Mouse (Mus musculus) CD4-positive helper T cell, adult 2 months (primary cell): ENCODE results near the gene Bptf.
"Not testable (repeated sequence)": the region's sequence is repeated elsewhere in the genome, so short reads cannot be mapped to it uniquely, and the experiment has no call there.

Experiments
- DNase-seq: peaks from one replicate; pipeline ENCODE4 v3.0.0-alpha.2; 2012; ENCODE audit warnings: low read depth, missing footprints, low spot score

Gene Bptf

DNA sequence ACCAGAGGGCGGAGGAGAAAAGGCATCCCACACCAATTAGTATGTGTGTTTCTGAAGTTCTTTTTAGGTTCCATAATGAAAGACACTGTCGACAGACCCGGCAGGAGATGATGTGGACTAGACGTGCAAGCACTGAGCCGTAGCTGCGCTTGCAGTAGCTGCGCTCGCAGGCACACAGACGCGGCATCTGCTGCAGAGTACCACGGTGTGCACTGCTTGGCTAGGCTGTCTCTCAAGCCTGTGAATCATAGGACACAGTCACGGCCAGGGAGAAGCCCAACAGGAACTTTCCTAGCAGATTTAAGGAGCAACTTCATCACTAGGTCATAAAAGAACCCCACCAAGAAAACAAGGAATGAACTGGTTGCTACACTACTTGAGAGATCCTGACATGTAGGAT lies 14.1 kb downstream of the Bptf start:
- no peak for DNase-seq

DNA sequence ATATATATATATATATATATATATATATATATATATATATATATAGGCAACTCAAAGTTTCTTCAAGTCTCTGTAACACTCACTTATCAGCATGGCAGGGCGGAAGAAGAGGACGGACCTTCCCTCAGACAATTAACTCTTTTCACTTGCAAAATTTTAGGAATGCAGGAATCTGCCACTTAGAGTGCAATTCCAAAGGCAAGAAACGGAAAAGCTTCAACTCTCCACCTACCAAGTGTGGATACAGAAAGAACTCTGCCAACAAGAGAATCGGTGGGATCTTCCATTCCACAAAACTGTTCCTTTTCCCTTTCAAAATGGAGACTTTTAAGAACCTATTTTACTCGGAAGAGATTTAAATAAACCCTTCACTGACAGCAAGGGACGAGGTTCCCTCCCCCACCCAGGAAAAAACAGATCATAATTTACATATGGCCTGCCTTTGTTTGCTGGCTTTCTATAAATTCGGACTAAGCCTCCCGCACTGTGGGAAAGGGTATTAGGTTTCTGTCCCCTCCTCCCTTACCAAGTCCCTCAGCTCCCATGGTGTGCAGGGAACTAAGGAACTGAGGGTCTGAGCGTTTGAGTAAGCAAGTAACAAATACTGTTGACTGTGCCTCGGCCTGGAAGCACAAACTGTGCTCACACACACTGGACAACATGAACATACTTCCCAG lies 17.9 kb downstream of the Bptf start:
- DNase-seq: no peak

DNA sequence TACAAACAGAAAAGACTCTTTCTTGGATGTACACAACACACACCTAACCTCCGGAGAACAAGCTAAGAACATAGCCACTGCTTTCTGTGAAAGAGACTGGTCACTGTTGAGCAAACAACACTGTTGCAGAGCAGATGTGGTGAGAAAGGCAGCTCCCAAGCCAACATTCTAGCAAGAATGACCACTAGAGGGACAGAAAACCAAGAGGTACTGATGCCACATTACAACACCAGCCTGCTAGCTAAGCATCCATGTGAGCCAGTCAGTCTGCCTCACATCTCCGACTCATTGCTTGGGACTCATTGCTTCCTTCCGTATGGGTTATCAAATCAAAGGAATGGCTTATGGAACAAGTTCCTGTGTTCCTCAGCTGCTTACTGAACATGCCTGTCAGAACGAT lies 18.8 kb downstream of the Bptf start:
- DNase-seq: peak; percentile 29

DNA sequence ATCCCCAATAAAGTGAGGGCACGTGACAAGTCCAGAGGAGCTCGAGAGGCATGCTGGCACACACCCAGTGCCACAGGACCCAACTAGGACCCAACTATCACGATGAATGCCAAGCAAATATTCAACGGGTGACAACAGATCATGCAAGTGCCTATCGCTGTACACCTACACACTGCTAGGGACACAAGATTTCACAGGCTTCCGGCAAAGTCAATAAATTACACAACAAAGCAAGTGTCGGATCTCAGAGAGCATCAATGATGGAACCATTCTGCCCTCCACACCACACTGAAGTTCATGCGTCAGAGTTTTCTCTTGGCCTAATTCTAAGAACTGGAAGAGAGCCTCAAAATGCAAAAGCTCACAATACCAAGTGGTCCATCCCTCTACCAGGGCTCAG lies 22.3 kb downstream of the Bptf start:
- no peak for DNase-seq

DNA sequence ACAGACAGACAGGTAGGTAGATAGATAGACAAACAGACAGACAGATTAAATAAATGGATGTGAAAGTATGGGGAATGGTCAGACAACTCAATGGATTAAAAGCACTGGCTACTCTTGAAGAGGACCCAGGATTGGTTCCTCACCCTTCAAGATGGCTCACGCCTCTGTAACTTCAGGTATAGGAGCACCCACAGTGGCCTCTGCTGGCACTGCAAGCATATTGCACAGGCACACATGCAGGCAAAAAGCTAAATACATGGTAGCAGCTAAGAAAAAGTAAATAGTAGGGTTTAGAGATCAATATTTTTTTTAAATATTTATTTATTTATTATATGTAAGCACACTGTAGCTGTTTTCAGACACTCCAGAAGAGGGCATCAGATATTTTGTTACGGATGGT lies 23.0 kb downstream of the Bptf start:
- DNase-seq: peak; percentile 48

DNA sequence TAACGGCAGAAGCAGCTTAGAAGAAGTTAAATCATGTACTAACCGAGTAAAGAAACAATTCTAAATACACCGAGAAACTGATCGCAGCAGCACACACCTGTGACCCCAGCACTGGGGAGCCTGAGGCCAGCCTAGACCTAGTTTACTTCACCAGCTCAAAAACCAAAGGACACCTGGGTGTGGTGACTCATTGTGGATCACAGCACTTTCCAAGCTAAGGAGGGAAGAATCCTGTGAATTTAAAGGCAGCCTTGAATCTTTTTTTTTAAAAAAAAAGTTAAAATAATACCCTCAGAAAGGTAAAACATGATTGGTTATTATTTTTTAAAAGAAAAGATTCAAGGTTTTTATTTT lies 24.2 kb downstream of the Bptf start:
- no peak for DNase-seq

DNA sequence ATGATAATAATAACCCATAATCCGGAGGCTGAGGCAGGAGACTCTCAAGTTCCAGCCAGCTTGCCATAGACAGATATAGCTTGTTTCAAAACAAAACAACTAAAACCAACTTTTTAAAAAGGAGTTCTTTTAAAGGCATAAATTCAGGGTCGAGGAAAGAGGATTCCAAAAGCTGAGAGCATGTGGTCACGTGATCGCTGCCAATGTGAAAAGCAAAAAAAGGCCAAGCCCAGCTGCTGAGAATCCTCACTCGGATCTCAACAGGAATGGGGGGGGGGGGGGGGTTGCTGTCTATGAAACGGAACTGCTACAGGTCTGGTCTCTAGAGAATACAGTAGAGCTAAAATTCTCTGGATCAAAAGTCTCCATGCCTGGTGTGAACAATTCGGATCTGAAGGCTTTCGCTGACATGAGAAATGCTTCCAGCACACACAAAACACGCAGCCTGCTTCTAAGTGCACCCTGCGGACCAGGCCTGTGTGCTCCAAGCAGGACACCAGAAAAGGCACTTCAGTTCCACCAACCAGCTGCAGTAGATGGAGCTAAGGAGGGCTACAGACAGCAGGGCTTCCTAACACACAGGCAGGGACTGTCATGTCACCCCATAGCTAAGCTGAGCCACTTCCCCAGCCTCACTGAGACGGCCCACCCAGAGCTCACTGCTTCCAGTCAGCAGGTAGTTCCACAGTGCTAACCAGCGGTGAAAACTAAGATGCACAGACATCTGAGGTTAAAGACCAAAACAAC lies 24.8 kb downstream of the Bptf start:
- no peak for DNase-seq

DNA sequence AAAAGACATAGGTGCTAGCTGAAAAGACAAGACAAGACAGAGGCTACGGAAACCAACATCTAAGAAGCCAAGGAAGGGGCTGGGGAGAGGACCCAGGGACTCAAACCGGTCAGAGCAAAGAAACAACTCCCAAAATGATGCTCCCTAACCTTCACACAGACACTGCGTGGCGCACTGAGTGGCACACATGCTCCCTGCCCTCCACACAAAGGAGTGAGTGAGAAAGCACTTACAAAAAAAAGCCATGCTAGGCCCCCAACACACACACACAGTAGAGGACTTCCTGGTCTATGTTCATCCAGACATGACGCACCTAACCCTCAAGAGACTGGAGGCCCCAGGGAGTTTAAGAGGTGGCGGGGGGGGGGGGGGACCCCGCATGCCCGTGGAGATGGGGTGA lies 25.5 kb downstream of the Bptf start:
- DNase-seq: peak; percentile 19

DNA sequence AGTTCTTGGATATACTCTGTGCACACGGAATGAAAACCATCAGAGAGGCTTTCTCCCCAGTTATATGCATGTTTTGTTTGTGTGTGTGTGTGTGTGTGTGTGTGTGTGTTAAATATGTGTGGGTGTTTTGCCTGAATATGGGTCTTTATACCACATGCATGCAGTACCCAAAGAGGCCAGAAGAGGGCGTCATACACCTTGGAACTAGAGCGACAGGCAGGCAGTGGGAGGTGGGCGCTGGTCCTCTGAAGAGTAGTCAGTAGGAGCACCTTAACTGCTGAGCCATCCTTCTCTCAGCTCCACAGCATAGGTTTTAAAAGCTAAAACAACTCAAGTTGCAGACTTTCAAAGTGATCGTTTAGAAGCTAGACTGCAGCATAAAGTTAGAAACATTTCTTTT lies 26.7 kb downstream of the Bptf start:
- DNase-seq: peak; percentile 88

DNA sequence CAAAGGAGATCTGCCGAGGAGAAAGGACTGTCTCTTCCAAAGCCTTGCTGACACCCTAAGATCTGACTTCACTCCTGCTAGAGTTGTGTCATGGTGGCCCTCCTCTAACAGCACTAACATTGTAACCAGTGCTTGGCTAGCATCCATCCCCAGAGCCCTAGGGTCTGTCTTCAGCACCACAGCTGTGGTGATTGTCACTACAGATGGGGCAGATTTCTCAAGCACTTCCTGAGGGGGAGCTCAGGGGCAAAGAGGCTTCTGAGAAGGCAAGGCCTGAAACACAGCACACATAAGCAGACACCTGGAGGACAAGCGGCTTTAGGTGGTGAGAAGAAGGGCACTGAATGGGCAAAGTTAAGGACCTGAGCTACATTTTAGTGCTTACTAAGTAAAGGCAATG lies 28.2 kb downstream of the Bptf start:
- DNase-seq: peak; percentile 25

DNA sequence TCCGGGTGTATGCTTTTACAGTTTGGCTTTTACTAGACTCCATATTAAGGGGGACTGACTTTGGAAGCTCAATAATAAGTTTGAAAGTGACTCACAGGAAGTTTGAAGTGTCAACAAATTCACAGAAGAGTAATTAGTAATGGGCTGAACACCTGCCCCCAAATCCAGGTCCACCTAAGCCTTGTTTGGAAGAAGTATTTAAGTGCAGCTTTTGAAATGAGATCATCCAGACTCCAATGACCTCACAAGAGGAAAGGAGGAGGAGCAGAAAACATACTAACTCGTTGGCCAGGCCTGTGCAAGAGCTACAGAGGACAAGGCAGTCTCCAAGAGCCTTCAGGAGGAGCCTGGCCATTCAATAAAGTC lies 28.7 kb downstream of the Bptf start:
- peak; percentile 37 for DNase-seq

DNA sequence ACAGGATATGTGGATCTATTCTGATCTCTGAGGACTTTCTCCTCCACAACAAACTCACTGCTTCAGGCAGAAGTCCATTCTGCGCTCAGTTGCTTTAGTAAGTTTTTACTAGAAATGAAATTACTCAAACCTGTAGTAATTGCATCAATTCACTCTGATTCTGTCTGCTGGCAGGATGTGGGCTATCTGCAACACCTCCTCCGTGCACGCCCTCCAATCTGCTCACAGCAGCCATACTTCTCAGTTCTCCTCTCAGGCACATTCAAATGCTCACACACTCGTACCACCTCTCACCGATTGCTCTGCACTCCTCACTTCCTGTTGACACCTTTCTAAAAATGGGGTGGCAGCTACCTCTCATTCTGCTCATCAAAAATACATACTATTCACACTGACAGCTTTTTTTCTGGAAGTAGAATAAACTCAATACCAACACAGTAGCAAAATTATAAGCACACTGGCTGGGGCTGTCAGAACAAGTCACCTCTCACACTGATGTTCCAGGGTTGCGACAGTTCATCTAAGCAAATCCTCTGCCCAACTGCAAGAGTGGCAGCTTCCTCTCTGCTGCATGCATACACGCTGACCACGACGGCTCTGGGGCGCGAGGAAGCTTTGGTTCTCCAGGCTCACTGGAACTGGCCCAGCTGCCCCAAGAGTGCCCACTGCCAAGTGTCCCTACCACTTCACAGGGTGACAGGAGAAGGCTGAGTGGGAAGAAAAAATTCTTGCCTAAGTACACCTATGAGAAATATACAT lies 29.3 kb downstream of the Bptf start:
- peak; percentile 91 for DNase-seq

DNA sequence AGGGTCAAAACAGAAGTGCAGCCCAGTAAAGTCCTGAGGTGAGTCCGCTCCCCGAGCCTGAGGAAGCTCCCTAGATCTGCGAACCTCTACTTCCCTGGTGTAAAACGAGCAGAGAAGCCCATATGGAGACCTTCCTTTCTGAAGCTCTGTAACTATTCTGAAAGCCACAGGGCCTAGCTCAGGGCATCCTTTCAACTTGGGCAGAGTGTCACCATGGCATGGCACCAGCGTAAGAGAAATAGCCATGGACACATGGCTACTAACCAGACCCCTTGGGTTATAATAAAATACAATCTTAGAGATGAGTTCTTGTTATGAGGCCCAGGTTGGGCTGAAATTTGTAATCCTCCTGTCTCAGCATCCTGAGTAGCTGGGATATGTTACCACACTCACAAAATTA lies 35.0 kb downstream of the Bptf start:
- DNase-seq: no peak

DNA sequence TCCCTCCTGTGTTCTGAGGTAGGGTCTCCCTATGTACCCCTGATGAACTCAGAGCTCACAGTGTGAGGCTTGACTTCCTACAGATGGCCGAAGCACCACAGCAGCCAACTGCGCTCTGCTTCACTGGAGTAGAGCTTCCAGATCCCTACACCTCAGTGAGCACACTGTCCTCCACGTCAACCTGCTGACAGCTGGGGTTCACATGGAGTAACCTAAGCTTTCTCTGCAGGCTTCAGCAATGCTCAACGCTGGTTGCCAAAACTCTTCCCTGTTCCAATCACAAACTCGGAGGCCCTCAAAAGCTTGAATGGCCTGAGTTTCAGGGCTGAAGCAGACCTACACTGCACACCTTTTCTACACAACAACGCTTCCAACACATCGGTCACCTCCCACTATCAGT lies 38.1 kb downstream of the Bptf start:
- no peak for DNase-seq

DNA sequence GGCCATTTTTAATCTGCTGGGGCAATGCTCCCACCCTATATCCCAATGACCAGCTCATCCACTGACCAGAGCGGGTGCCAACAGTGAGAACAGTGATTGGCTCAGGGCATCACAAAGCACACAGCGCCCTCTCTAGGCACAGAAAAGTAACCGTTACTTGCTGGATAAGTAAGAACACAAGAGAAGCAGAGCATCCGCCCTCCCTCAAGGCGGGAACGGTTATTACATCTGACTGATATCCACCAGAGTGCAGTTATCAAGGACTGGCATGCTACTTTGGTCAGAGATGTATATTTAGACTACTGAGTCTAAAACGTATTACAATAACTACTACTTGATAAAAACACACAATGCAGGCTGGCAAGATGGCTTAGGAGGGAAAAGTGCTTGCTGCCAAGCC lies 39.3 kb downstream of the Bptf start:
- DNase-seq: no peak

DNA sequence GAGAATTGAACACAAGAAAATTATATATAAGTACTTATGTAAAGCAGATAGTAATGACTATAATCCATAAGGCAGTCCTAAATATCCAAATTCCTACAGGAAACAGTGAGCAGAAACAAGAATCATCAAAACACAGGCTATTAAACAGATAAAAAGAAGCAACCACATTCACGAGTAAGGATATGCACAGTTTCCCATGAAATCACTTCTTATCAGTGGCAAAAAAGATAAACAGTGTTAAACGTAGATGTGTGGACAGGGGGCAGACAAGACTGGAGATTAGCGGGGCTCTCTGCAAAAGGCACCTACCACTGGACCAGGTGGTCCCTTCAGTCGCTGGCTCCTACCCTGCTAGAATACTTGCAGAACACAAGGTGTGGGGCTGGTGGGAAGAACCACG lies 46.1 kb downstream of the Bptf start:
- no peak for DNase-seq

DNA sequence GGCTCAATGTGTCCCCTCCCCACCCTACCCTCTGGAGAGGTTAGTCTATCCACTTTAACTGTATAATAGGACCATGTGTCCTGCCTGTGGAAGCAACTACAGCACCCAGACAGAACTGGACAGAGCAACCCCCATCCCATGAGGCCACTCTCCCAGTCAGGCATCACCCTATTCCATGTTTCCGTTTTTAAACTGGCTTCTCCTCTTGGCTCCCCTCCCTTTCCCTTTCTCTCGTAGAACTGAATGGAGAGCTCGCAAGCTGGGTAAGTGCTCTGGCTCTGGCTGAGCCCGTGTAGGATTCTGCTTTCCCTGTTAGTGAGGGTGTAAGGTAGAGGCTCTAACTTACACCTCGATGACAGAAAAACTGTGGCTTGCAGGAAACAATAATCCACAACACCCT lies 48.4 kb downstream of the Bptf start:
- DNase-seq: no peak

DNA sequence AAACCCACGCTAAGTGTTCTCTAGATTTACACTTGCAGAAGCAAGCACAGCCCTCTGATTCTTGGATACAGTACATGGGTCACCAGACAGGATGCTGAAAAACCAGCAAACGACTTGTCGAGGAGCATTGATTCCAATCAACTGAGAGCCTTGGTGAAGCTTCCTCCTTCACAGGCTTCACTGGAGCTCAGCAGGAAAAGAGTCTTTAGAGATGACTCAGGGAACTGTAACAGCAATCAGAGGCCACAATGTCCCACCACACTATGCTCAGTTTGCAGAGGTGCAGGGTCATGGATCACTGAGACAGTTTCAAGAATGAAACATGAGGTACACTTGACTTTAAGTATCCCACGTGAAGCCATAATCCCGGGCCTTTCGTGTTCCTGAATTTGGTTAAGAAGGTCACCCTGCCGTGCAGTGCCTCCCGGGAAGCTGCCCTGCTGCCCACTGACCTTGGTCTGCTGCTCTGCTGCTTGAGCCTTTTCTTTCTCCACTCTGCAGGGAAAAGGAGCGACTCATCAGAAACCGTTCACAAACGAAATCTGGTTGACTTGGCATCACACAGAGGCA lies 66.6 kb downstream of the Bptf start:
- DNase-seq: no peak

DNA sequence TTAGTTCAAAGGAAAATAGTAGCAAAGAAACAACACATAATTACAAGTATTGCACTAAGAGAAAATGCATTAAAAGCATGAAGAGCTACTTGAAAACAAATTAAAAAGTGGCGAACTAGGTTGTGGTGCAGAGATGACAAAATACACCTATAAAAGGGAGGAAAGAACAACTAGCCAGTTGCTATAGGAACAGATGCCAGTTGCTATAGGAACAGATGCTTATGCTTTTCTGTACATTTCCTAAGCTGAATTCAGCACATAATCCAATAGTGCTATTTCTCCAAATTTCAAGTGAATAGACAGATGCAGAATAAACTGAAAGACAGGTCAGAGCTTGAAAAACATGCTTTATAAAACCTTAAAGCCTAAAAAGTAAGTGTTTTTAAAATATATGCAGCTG lies 67.3 kb downstream of the Bptf start:
- no peak for DNase-seq

DNA sequence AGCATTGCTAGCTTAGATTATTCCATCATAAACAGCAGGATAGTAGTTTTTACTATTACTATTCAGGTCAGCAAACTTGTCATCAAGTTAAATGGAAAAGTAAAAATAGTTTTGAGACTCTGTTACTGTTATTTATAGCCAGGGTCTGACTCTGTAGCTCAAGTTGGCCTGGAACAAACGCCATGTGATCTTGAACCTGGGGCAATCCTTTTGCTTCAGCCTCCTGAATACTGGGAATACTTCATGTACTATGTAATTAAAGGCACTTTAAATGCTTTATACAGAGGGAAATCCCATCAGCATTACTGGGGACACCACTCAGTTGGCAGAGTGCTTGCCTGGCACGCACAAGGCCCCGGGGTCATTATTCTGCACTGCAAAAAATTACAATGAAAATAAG lies 68.9 kb downstream of the Bptf start:
- DNase-seq: no peak

DNA sequence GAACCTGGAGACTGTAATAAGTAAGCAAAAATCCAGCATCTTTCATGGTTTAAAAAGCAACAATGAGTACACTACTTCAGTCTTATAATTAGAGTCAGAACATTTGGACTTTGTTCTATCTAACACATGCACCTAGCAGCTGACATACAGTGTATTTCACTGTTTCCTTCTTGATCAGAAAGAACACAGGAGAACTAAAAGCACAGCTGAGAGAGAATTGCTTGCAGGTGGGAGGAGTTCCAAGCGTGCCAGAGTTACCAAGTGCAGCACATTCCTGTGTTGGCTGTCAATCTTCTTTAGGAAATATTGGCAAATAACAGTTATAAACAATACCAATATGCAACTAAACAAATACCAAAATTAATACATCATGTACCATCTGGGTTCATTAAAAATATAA lies 71.0 kb downstream of the Bptf start:
- no peak for DNase-seq

DNA sequence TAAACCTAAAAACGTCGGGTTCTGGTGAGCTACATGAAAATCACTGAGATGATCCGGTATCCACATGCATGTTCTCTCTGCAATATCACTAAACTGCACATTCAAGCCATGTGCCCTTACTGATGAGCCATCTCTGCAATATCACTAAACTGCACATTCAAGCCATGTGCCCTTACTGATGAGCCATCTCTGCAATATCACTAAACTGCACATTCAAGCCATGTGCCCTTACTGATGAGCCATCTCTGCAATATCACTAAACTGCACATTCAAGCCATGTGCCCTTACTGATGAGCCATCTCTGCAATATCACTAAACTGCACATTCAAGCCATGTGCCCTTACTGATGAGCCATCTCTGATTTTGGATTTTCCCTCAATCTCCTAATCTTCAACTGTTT lies 72.3 kb downstream of the Bptf start:
- DNase-seq: not testable (repeated sequence)

DNA sequence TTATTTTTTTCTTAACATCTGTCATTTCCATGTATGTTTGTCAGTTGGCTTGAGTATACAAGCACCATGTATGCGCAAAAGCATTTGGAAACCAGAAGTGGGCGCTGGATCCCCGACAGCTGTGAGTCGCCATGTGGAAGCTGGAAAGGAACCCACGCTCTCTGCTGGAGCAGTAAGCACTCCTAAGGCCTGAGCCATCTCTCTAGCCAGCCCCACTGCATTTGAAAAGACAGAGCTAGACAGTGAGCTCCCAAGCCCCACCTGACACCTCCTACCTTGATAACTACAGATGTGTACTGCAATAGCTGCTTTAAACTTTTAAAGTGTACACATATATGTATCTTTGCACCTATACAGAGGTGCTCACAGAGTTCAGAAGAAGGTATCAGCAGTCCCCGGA lies 74.5 kb downstream of the Bptf start:
- DNase-seq: no peak
